Mouse (Mus musculus) lung, postnatal 36 days (tissue): ENCODE measurements around the gene Zfp768.
A peak's percentile ranks its signal among the peaks of the same experiment; 100 is the strongest.

Experiments used
- DNase-seq: peaks from one replicate; pipeline ENCODE4 v3.0.0; 2022; ENCODE audit warnings: mixed read lengths

Gene Zfp768

DNA sequence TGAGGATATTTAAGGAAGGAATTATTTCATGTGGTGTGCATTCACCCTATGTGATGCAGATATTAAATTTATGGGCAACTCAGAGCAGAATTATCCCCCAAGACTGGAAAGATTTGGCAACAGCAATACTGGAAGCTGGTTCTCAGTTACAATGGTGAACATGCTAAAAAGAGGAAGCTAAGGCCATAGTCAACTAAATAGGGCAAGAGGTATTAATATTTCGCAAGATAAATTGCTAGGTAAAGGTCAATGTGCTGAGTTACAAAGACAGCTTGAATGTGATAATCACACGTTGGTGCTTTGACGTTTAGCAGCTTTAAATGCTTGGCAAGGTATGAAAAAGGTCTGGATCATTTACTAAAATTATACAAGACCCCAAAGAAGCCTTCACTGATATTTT is 10.4 kb upstream of the Zfp768 start:
- DNase-seq, result no peak

DNA sequence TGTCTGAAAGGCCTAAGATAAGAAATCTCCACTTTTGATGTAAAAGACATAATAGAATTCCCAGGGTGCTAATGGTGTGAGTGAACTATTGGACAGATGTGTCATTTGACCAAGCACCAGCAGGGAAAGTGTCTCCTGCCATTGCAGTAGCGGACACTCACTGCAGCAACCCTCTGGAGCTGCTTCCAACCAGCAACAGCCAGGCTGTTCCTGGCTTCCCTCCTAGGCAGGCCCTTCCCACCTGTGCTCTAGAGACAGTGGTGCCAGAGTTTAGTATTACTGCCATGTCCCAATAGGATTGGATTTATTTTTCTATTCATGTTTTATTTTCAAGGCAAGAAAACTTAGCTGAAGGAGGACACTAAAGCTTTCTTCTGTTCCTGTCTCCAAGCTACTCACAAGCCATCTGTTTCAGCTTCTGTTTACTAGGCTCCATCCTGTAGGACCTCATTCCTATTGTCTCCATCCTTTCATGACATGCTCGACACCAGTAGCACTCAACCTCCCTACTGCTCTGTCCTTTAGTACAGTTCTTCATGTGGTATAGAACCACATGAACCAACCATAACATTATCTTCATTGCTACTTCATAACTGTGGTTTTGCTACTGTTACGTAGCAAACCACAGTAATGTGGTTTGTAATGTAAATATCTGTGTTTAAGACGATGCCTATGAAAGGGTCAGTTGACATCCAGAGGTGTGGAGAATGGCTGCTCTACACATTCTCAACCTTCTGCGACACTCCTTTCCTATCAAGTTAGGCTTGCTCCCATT is 6.0 kb upstream of the Zfp768 start:
- DNase-seq, result no peak

DNA sequence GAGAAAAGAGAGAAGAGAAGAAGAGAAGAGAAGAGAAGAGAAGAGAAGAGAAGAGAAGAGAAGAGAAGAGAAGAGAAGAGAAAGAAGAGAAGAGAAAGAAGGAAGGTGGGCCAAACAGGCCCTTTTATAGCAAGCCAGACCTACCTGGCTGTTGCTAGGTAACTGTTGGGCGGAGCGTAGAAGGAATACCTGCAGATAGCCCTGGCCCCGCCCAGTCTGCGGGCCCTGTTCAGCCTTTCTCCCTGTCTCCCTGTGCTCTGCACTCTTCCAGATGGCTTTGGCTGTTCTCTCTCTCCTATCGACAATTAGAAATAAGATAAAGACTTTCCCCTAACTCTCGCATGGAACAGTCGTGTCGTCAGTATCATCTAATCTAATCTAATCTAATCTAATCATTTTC is 1.3 kb upstream of the Zfp768 start:
- DNase-seq, result peak; percentile 94

DNA sequence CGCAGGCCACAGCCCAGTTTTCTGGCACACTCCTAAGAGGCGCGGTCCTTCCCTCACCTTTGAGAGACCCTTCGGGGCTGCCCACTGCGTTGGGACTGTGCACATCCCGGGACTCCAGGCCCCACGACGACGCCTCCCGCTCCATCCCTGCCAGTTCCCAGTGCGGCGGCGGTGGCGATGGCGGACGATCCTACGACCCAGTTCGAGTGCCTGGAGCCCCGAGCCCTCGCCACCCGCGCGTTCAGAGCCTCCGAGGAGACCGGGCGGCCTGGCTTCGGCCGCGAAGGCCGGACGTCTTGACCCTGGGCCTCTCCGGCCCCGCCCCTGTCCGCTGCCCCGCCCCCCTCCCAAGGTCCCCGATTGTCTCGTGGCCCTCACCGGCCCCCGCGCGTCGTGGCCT is 297 bp downstream of the Zfp768 start:
- DNase-seq, result peak; percentile 42

DNA sequence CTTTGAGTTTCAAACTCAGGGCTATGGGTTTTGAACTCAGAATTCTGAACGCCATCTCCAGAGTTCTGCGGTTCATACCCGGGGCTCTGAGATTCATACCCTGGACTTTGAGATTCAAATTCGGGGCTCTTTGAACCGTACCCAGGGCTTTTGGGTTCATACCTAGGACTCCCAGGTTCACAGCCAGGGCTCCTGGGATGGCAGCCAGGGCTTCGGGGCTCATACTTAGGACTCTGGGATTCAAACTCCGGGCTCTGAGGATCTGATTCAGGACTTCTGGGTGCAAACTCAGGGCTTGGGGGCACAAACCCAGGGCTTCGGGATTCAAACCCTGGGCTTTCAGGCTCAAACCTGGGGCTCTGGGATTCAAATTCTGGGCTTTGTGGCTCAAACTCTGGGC is 1.0 kb downstream of the Zfp768 start:
- no peak for DNase-seq

DNA sequence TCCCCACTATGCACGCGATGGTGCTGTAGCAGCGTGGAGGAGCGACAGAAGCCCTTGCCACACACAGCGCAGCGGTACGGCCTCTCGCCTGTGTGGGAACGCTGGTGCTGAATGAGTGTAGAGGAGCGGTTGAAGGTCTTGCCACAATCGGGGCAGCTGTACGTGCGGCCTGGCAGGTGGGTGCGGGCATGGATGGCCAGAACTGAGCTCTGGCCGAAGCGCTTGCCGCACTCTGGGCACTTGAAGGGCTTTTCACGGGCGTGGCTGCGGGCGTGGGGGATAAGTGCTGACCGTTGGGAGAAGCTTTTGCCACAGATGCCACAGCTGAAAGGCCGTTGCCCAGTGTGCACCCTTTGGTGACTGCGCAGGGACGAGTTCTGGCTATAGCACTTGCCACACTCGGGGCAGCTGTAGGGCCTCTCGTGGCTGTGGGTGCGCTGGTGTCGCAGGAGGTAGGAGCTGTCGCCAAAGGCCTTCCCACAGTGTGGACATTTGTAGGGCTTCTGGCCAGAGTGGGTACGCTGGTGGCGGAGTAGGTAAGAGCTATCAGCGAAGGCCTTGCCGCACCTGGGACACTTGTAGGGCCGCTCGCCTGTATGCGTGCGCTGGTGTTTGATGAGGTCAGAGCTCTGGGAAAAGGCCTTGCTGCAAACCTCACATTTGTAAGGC is 1.9 kb downstream of the Zfp768 start:
- DNase-seq, result no peak

DNA sequence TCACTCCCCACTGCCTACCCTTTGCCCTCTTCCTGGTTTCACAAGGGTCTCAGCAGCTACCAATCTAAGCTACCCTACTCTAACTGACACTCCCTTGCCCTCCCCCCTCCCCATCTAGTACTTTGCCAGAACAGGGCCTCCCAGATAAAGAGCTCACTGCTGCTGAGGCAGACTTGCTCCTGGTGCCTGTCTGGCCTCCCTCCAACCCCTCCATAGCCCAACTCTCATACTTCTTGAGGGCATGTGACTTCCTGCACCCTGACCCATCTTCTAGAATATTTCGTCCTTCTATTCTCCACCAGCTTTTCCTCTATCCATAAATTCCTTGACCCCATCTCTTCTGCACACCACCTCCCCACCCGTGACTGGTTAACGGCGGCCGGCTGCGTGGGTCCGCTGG is 2.5 kb downstream of the Zfp768 start:
- DNase-seq, result no peak

DNA sequence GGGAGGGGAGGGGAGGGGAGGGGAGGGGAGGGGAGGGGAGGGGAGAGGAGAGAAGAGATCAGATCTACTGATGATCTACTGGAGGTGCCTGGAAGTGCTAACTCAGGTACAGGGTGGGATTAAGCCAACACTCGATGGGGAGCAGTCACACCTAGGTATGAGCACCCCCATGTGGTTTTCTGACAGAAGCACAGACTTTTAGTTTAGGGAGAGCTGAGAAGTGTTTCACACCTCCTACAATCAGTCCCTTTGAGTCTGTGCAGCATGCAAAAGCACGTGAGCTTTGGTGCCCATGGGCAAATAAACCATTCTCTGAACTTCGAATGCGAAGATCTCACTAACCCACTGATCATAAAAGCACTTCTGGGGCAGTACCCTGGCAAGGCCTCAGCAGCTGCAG is 3.1 kb downstream of the Zfp768 start:
- DNase-seq, result peak; percentile 27

DNA sequence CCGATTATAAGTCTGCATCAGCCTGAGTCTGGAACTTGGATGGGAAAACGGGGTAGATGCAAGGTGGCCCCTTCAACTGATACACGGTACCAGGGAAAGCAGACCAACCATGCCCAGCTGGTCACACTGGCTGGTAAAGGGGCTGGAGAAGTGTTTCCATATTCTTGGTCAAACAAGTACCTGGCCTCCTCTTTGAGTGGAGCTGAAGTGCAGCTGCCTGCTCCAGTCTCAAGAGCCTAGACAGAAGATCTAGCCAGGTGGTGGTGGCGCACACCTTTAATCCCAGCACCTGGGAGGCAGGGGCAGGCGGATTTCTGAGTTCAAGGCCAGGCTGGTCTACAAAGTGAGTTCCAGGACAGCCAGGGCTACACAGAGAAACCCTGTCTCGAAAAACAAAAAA is 3.5 kb downstream of the Zfp768 start:
- DNase-seq, result peak; percentile 54

DNA sequence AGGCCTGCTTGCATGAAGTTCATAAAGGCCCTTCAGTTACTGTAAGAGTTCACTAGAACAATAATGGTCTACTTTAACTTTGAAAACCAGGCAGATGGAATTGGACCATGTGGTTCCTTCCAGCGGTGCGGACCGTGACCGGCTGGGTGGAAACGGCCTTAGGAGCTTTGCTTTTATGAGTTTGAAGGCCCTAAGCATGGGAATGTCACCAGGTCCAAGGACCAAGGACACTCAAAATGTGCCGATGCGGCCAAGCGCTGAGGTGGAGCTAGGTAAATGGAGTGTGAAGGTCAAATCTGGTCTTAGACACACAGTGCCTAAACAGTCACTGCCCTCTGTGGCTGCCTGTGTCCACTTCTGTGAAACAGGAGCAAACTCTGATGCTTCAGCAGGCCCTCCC is 4.0 kb downstream of the Zfp768 start:
- DNase-seq, result no peak

DNA sequence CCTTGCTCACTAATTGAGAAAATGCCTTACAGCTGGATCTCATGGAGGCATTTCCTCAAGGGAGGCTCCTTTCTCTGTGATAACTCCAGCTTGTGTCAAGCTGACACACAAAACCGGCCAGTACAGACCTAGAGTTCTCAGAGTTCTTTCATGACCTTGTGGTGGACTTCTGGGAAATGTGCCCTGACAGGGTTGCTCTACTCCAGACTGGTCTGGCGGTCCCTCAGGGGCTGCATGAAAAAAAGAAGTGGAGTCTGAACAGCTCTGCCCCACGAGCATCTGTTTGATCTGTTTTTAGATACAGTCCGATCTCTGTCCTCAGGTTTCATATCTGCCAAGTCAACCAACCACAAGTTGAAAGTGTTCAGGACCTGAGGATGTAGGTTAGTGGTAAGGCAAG is 7.8 kb downstream of the Zfp768 start:
- DNase-seq, result no peak

DNA sequence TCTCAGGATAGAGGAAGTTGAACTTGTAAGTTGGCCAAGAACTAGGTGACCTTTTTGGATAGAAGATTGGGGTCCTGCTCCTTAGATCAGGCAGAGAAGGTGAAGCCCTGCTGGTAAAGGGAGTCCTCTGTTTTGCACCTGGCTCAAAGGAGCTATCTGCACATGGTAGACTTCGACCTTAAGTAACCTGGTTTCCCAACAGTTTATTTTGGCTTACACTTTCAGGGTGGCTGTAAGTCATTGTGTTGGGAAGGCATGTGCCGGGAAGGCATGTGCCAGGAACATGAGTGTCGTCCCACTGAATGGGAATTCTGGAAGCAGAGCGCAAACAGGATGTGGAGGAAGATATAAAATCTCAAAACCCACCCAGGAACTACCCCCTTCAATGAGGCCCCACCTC is 9.8 kb downstream of the Zfp768 start:
- no peak for DNase-seq

DNA sequence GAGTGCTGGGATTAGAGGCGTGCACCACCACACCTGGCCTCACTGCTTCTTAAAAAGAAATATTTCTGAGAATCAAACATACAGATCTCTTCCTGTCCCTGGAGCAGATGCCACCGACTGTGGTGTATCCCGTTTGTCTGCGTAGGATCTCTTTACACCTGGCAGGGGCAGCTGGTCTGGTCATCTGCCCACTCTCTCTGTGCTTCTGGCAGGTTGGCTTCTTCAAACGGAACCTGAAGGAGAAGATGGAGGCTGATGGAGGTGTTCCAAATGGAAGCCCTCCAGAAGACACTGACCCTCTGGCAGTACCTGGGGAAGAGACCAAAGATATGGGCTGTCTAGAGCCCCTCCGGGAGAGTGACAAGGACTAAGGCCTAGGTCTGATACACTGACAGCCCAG is 12.1 kb downstream of the Zfp768 start:
- DNase-seq, result no peak

DNA sequence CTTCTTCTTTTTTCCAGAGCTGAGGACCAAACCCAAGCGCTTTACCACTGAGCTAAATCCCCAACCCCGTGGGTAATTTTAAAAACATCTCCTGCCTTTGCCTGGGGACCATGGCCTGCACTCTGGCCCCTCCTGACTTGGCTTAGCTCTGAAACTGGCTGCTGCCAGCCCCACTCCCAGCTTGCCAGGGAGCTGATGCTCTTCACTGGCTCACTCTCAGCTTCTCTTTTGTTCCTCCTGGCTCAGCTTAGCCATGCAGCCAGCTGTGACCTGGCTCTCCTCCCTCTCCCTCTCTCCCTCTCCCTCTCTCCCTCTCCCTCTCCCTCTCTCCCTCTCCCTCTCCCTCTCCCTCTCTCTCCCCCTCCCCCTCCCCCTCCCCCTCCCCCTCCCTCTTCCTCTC is 18.7 kb downstream of the Zfp768 start:
- DNase-seq, result peak; percentile 28

DNA sequence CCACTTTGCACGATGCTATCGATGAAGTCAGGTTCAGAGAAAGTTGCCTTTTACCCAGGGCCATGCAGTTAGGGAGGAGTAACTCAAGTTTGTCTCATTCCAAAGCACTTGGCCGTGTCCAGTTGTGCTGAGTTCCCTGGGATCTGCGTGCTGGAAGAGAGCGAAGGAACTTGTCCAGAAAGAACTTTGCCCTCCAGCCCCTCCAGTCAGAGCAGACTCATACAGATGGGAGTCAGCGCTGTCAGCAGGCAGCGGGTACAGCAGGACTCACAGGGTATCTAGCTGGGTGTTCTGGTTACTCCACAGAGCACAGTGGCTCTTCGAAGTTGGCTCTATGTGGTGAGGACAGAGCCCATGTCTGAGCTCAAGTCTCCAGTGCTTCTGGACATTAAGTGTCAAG is 19.8 kb downstream of the Zfp768 start:
- DNase-seq, result no peak

DNA sequence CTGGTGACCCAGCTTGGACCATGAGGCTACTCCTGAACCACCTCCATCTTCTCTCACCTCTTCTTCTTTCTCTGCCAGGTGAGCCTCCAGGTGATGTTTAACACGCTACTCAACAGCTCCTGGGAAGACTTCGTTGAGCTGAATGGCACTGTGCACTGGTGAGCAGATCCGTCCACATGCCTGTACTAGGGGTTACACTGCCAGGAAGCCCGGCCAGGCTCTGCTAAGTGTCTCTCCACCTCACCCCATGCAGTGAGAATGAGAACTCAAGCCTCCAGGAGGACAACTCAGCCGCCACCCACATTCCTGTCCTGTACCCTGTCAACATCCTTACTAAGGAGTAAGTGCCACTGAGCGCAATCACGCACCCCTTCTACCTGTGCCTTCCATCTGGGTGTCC is 20.4 kb downstream of the Zfp768 start:
- DNase-seq, result no peak

DNA sequence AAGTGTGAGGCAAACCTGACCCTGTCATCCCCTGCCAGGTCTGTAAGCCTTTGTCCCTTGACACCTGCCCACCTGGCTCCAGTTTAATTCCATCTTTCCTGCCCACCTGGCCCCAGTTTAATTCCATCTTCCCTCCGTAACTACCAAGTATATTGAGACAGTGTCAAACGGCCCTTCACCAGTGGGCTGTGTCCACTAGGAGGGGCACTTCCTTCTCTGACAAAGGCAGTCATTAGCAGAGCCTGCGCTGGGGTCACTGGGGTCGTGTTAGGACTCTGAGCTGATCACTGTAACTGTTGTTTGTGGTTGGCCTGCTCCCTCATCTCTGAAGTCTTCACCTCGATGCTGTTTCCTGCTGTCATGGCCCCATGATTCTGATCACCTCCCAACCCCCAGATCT is 23.3 kb downstream of the Zfp768 start:
- peak; percentile 56 for DNase-seq

DNA sequence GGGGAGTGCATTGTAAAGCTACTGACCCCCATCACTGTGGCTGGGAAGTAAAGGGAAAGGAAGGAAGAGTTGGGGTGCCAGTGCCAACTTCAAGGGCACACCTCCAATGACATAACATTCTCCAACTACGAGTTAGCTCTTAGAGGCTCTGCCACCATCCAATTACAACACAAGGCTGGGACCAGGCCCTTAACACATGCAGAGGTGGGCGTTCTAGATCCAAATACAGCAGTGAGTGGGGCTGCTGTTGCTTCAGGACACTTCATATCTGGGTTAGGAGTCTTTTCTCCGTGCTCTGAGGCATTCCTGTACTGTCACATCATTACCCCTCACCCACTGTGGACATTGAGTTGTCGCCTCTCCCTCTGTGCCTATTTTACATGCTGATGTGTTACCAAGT is 24.3 kb downstream of the Zfp768 start:
- no peak for DNase-seq

DNA sequence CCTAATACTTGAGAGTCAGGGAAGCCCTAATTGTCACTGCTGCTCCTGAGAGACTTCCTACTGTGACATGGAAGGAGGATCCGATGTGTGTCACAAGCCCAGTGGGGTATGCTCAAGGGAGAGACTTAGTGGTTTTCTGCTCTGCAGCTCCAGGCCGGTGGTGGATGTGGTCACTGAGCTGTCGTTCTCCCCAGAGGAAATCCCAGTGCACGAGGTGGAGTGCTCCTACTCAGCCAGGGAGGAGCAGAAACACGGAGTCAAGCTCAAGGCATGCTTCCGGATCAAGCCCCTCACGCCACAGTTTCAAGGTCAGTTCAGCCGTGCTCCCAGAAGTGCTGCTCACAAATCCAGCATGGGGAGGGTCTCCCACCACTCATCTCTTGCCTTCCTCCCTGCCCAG is 31.5 kb downstream of the Zfp768 start:
- DNase-seq, result no peak

DNA sequence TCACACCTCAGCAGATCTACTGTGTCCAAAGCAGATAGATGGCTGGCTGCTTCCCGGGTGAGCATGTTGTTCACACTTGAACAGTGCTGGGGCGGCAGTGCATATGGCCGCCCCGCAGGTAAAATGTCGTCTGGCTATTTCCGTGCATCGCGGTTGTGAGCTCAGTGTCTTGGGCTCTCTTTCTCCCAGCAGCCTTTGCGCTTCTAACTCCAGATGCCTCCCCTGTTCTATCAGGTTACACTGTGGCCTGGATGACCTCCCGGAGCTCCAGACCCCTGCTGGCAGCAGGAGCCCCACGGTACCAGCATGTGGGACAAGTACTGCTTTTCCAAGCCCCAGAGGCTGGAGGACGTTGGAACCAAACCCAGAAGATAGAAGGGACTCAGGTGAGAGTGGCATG is 35.4 kb downstream of the Zfp768 start:
- no peak for DNase-seq

DNA sequence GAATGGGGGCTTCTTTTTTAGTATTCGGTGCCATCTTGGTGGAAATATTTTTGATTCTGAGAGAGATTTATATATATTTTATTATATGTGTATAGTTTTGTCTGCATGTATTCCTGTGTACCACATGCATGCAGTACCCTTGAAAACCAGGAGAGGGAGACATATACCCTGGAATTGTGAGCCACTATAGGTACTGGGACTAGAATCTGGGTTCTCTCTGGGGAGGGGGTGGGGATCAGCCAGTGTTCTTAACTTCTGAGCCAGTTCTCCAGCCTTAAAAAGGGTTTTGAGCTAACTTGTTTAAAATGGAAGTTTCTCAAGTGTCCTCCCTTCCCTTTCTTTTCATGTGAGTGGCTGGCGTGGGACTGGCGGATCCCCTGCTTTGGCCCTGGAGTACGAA is 36.5 kb downstream of the Zfp768 start:
- DNase-seq, result peak; percentile 86

DNA sequence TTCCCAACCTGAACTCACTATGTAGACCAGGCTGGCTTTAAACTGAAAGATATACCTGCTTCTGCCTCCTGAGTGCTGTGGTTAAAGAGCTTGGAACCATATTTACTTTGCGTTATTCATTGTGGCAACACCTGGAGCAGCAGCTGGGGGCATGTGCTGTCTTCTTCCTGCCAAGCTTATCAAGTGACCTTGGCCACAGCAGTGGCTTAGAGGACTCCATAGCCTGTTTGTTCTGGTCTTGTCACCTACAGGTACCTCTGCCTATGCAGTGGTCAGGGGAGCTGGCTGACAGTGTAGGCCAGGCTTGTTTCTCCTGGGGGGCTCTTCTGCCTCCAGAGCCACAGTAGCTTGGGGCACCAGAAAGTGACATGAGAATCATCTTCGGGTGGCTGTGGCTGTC is 37.0 kb downstream of the Zfp768 start:
- no peak for DNase-seq

DNA sequence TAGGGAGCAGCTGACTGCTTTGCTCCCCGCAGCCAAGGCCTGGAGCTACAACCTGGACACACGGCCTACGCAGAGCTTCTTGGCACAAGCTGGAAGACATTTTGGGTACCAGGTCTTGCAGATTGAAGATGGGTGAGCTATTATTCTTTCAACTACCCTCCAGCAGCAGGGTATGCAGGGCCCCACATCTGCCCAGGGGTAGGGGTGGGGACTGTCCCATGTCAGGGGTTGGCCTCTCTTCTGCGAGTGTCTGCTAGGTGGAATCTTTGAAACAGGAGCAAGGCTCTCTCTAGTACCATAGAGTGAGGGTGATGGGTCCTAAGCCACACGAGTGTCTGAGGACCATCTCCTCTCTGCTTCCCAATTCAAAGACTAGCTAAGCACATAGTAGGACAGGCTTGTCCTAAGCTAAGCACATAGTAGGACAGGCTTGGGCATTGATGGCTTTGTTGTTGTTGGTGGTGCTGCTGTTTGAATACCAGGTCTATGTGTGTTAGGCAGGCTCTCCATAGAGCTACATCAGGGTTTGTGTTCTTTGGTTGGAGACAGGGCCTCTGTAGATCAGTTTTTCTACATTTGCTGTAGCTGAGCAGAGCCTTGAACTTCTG is 47.7 kb downstream of the Zfp768 start:
- DNase-seq, result no peak

DNA sequence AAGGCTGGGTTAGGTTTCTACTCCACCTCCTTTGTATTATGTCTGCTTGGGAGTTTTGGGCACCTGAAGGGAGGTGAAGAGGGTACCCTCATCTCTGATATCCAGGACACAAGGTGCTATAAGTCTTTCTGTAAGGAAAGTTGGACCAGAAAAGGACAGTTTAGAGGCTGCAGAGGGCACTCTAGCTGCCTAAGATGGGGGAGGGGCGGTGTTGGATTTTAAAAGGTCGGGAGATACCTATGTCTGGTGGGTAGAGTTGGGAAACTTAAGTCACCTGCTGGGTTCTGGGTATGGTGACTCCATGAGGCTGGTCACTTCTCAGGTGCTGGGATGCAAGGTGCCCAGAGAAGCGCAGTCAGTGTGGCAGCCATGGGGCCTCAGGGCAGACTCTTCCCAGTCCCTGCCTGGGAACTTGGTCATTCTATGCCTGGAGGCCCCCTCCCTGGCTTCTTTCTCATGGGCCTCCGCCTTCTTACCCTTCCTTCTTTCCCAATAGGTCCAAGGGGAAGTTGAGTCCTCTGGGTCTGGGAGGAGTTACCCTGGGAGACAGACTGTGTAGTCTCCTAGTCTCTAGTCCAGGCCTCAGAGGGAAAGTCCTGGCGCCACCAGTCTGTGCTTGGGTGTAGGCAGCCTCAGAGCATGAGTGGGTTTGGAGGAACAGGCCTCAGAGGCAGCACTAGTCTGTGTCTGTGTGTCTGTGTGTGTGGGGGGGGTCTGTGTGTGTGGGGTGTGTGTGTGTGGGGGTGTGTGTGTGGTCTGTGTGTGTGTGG is 48.4 kb downstream of the Zfp768 start:
- DNase-seq, result no peak
